Mouse (Mus musculus) thymus, adult 2 months (tissue): ENCODE data around the gene C330021F23Rik.

Experiments used
- CTCF ChIP-seq: fragments of 200-500 bp; IDR thresholded peaks from 2 replicates; pipeline ENCODE4 v1.5.1; 2012; ENCODE audit warnings: mild to moderate bottlenecking, control low read depth, low read length, moderate library complexity, borderline replicate concordance; ENCODE audit not compliant: control insufficient read depth, poor library complexity, insufficient read depth; ENCODE audit errors: extremely low read depth
- POLR2A ChIP-seq: fragments of 200-500 bp; IDR thresholded peaks from 2 replicates; pipeline ENCODE4 v1.6.1; 2012; ENCODE audit warnings: mild to moderate bottlenecking, low read length, control low read depth, moderate library complexity; ENCODE audit not compliant: control insufficient read depth, poor library complexity, insufficient read depth; ENCODE audit errors: extremely low read depth

DNA sequence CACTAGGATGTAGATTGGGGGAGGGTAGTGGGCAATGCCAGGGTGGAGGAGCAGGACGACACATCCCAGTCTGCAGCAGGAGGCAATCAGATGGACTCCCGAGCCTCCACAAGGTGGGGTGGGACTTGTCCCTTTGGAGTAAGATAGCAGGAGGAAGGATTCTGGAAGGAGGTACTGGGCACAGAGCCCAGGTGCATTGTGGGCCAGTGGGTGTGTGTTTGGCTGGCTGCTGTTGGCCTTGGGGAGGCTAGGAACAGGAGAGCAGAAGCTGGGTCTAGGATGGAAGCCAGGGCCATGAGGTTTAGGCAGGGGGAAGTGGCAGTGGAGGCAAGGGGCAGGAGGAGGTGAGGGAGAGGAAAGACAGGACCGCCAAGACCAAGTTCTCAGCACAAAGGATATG is 25.7 kb downstream of the C330021F23Rik start:
- TF ChIP-seq CTCF (no peak), POLR2A (no peak)
